Mouse (Mus musculus) C3H10T1/2 (cell line): ENCODE results near the gene Alppl2. TPM values are rescaled to one million over a fixed set of nuclear protein-coding genes. Genes with fewer than 3 reads are reported as not detected.

ENCODE experiments used
- polyA plus RNA-seq, 2 experiments: library from polyadenylated mRNA; unstranded; fragments of >200 nt; fragmentation: generic; extraction: Trizol; gene quantifications; one replicate each; pipeline ENCODE4 v1.2.1; 2012; ENCODE audit warnings: missing spikeins in 2 of 2

Gene Alppl2
- not detected for polyA plus RNA-seq

GRCm38 (mm10) chr1:87089828-87090227 lies at the start of gene Alppl2:
Gene Alppl2 (minus strand): TSS chr1:87089928.

GRCm38 (mm10) chr1:87124673-87125072 lies 34.9 kb upstream of the Alppl2 start, which contains the start of gene Akp3:
Gene Akp3 (plus strand): TSS chr1:87124973.

GRCm38 (mm10) chr1:87101411-87101810 lies 11.7 kb upstream of the Alppl2 start, which contains the start of gene Alpi:
Gene Alpi (minus strand): TSS chr1:87101606.

Other genes with a start within 250 kb of the Alppl2 start
- not detected for gene Alpi, start 11.7 kb upstream of the Alppl2 start, polyA plus RNA-seq
- not detected for gene Akp3, start 35.0 kb upstream of the Alppl2 start, polyA plus RNA-seq
- gene Ecel1, start 66.6 kb upstream of the Alppl2 start, polyA plus RNA-seq = not detected
- under 1 TPM in 1 of 2 experiments, not detected in 1; 0.04 TPM for gene Prss56, start 93.4 kb upstream of the Alppl2 start, polyA plus RNA-seq
- gene Chrnd, start 100.7 kb upstream of the Alppl2 start, polyA plus RNA-seq = under 1 TPM in 1 of 2 experiments, not detected in 1; 0.09 TPM
- under 1 TPM; 0.01 to 0.05 TPM for gene Chrng, start 114.7 kb upstream of the Alppl2 start, polyA plus RNA-seq
- gene Eif4e2, start 124.0 kb upstream of the Alppl2 start, polyA plus RNA-seq = 100 to 1,000 TPM; 111 to 154 TPM
- gene Efhd1, start 174.4 kb upstream of the Alppl2 start, polyA plus RNA-seq = 10 to 100 TPM in 1 of 2 experiments, under 1 TPM in 1; 0.26 to 16.0 TPM
- 10 to 100 TPM in 1 of 2 experiments, 1 to 10 TPM in 1; 2.0 to 19.0 TPM for gene Gigyf2, start 237.1 kb upstream of the Alppl2 start, polyA plus RNA-seq